Mouse (Mus musculus) forebrain, embryonic 16.5 days (tissue): Measurements from ENCODE around the gene Rdh16f2. TPM values are rescaled to one million over a fixed set of nuclear protein-coding genes. Genes with fewer than 3 reads are reported as not detected.
"Not testable (repeated sequence)": the region's sequence is repeated elsewhere in the genome, so short reads cannot be mapped to it uniquely, and the experiment has no call there.

ENCODE experiments used
- ATAC-seq: fragments of 200-750 bp; cut with Nextera tagmentation; 2 replicates; pipeline ENCODE4 v1.8.0; 2017; ENCODE audit warnings: mild to moderate bottlenecking, moderate library complexity
- H3K27ac ChIP-seq: fragments of 300-500 bp; sonication (generic); 2 replicates; pipeline ENCODE4 v1.5.1; 2014; ENCODE audit warnings: low read length, control low read depth
- H3K27me3 ChIP-seq: fragments of 300-500 bp; sonication (generic); replicated peaks from 2 replicates; pipeline ENCODE4 v1.6.1; 2014; ENCODE audit warnings: low read length; ENCODE audit not compliant: control insufficient read depth, insufficient read depth
- H3K36me3 ChIP-seq: fragments of 300-500 bp; sonication (generic); 2 replicates; pipeline ENCODE4 v1.6.1; 2014; ENCODE audit not compliant: control insufficient read depth, insufficient read depth
- H3K4me1 ChIP-seq: fragments of 300-500 bp; sonication (generic); replicated peaks from 2 replicates; pipeline ENCODE4 v1.6.1; 2014; ENCODE audit warnings: low read length; ENCODE audit not compliant: control insufficient read depth, insufficient read depth
- H3K4me2 ChIP-seq: fragments of 300-500 bp; sonication (generic); 2 replicates; pipeline ENCODE4 v1.6.1; 2014; ENCODE audit warnings: mild to moderate bottlenecking, low read length, control low read depth
- H3K4me3 ChIP-seq: fragments of 300-500 bp; sonication (generic); replicated peaks from 2 replicates; pipeline ENCODE4 v1.5.1; 2014; ENCODE audit warnings: mild to moderate bottlenecking, low read length, control low read depth
- H3K9ac ChIP-seq: fragments of 300-500 bp; sonication (generic); replicated peaks from 2 replicates; pipeline ENCODE4 v1.6.1; 2014; ENCODE audit warnings: low read depth, low read length, control low read depth
- H3K9me3 ChIP-seq: fragments of 300-500 bp; sonication (generic); 2 replicates; pipeline ENCODE4 v1.6.1; 2016; ENCODE audit warnings: low read length; ENCODE audit not compliant: control insufficient read depth
- WGBS: fragments of 180-500 bp; shearing (Covaris S2); extraction: QIAGEN DNeasy Blood & Tissue Kit; methylation state at CpG from one replicate; pipeline ENCODE4 v1.1.7; 2014; 5-methylcytosine and 5-hydroxymethylcytosine counted together
- polyA plus RNA-seq: library from polyadenylated mRNA; unstranded; fragments of >200 nt; fragmentation: Nextera tagmentation; extraction: Ambion mirVana; gene quantifications from 2 replicates; pipeline ENCODE4 v1.2.1, GENCODE M21; 2015

Gene Rdh16f2
- polyA plus RNA-seq, 1 experiment from 2014 or later: not detected

DNA sequence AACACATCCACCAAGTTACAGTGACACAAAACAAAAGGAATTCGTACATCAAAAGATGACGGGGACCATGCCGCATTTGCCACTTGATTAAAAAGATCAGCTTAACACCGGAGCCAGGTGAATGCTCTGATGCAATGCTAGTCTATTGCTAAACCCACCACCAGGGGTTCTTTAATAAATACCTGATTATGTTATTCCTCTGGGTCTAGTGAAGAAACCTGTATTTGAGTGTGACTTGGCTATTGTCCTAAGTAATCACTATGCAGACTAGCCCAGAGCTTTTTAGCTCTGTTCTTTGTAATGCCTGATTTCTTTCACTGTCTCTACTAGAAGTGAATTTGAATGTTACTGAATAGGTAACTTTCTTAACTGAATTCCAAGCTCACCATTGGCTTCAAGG lies 14.8 kb downstream of the Rdh16f2 start:
- no peak overlapping the region for H3K27ac ChIP-seq
- H3K9me3 ChIP-seq: no peaks in the 10 kb centered on the region
- H3K4me3 ChIP-seq: no peak overlapping the region
- H3K9ac ChIP-seq: no peak overlapping the region
- H3K27me3 ChIP-seq: no peaks in the 10 kb centered on the region
- no peaks in the 10 kb centered on the region for H3K4me1 ChIP-seq
- 68% methylated on average over 4 of the region's 4 CpGs for WGBS
- no peak for ATAC-seq
- H3K36me3 ChIP-seq: no peaks in the 10 kb centered on the region
- no peak overlapping the region for H3K4me2 ChIP-seq

DNA sequence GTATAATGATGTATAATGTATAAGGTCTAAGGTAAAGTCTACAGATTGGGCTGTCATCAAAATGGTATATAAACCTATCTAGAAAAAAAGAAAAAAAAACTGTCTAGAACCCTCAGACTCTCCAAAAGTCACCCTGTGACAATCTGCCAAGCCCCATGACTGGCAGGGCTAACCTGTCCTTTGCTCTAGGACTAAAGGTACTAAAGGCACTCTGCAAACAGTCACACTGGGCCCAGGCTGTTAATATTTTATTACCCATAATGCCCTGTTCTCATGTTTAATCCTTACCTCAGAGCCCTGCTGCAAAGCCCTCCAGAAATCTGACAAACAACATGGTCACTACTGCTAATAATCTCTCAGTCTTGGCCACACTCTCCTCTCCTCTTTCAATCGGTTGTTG lies 20.3 kb downstream of the Rdh16f2 start:
- H3K9me3 ChIP-seq: no peaks in the 10 kb centered on the region
- no peak overlapping the region for H3K27ac ChIP-seq
- no peaks in the 10 kb centered on the region for H3K27me3 ChIP-seq
- H3K4me2 ChIP-seq: no peak overlapping the region
- no peak for ATAC-seq
- H3K4me1 ChIP-seq: no peaks in the 10 kb centered on the region
- no peak overlapping the region for H3K4me3 ChIP-seq
- no peak overlapping the region for H3K9ac ChIP-seq
- 76% methylated on average over 1 of the region's 1 CpGs for WGBS
- H3K36me3 ChIP-seq: no peaks in the 10 kb centered on the region

DNA sequence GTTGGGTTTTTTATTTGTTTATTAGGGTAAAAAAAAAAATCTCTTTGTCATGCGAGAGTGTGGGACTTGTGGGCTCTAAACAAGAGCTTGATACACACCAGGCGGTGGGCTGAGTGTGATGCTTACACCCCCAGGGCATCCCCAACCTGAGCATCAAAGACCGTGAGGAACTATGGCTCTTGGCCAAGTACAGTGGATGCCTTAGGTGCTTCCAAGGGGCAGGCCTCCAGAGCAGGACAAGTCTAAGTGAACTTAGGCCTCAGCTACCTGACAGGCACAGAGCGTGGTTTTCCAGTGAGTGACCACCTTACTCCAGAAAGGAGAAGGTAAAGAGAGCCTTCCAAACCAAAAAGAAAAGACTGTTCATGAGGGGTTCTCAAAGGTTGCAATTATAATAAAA lies 20.7 kb downstream of the Rdh16f2 start:
- ATAC-seq: no peak
- H3K27ac ChIP-seq: no peak overlapping the region
- no peaks in the 10 kb centered on the region for H3K27me3 ChIP-seq
- H3K4me1 ChIP-seq: no peaks in the 10 kb centered on the region
- no peak overlapping the region for H3K9ac ChIP-seq
- H3K4me2 ChIP-seq: no peak overlapping the region
- H3K36me3 ChIP-seq: no peaks in the 10 kb centered on the region
- H3K9me3 ChIP-seq: no peaks in the 10 kb centered on the region
- WGBS: 73% methylated on average over 4 of the region's 4 CpGs
- H3K4me3 ChIP-seq: no peak overlapping the region

DNA sequence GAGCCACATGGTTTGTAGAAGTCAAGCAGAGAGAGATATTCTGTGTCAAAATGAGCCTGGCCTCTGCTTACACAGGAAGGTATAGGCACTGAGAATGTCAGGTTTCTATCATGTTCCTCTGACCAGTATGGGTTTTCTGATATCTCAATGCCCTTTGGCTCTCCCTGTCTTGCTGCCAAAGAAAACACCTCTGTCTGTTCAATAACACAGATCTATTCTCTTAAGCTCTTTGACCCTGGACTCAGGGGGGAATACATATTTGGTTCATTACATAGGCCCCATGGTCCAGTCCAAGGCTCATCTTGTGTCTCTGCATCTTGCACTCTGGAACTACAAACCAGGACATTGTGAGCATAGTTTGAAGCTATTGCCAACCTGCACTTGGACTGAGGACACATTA lies 22.3 kb downstream of the Rdh16f2 start, which contains the start of gene Rdh7:
TSS of gene Rdh7 (minus strand) at position 213 of the 400 bp plus-strand sequence.
- H3K27ac ChIP-seq: no peak within 1 kb of the TSS
- ATAC-seq: no peak

DNA sequence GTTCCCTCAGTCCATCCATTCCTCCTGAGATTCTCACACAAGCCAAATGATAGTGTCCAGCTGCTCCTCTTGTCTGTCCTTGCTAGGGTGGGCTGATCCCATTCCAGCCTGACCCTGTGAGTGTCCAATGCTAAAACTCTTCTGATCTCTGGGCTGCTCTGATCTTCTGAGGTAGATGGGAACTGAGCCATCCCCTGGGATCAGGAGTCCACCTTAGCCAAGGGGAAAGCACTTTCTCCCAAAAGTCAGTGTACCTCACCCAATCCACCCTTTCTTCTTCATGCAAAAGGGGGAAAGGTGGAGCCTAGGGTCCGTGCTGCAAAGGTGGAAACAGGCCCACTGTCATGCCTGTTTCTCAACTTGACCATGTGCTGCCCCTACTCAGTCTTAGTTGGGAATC lies 25.2 kb downstream of the Rdh16f2 start:
- WGBS: 76% methylated on average over 1 of the region's 1 CpGs
- Histone ChIP-seq H3K36me3 (no peaks in the 10 kb centered on the region), H3K9ac (no peak overlapping the region), H3K9me3 (no peaks in the 10 kb centered on the region), H3K27ac (no peak overlapping the region), H3K4me2 (no peak overlapping the region), H3K27me3 (no peaks in the 10 kb centered on the region), H3K4me3 (no peak overlapping the region), H3K4me1 (no peaks in the 10 kb centered on the region)
- no peak for ATAC-seq

More for the DNA sequence above, 22.3 kb downstream of the Rdh16f2 start, which contains the start of gene Rdh7:
- Histone ChIP-seq H3K27me3 (no peaks in the 10 kb centered on the region), H3K9ac (no peak within 1 kb of the TSS), H3K4me1 (no peaks in the 10 kb centered on the region), H3K4me2 (no peak within 1 kb of the TSS), H3K4me3 (no peak within 1 kb of the TSS), H3K9me3 (no peaks in the 10 kb centered on the region), H3K36me3 (no peaks in the 10 kb centered on the region)

DNA sequence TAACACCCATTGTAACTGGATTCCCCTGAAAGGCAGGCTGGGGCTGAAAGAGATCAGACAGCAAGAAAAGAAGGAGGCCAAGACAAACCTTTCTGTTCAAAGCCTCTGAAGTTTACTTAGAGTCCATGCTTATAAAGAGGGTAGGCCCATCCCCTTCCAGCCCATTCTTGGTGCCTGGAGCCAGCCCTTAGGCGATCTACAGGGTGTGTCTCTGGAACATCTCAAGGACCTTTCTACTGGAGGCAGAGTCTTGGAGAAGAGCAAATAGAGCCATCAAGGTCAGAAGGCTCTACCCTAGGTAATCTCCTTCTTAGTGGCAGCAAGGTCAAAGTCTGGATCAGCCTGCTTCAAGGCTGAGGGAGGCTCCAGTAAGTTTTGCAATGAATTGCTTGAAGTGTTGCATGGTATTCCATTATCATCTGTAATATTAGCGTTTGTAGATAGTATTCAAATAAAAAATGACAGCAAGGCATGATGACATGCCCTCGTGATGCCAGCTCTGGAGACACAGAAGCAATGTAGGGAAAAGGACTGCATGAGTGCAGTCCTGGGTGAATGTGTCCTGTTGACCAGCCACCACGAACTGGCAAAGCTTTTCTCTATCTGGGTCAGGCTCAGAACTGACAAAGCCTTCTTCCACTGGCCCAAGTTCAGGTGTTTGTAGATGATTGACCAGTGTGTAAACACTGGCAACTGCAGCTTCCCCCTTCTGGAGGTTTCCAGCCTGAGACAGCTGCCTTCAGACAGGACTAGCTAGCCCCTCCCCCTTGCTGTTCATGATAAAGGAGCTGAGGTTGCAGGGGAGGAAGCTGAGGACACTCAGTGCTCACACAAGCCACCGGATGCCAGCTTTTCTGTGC lies 27.1 kb downstream of the Rdh16f2 start:
- not testable (repeated sequence) for H3K36me3 ChIP-seq, ATAC-seq, H3K9ac ChIP-seq, H3K27me3 ChIP-seq, H3K9me3 ChIP-seq, H3K4me3 ChIP-seq, H3K4me2 ChIP-seq, H3K4me1 ChIP-seq, H3K27ac ChIP-seq
- whole genome bisulfite sequencing: 70% methylated on average over 5 of the region's 5 CpGs

DNA sequence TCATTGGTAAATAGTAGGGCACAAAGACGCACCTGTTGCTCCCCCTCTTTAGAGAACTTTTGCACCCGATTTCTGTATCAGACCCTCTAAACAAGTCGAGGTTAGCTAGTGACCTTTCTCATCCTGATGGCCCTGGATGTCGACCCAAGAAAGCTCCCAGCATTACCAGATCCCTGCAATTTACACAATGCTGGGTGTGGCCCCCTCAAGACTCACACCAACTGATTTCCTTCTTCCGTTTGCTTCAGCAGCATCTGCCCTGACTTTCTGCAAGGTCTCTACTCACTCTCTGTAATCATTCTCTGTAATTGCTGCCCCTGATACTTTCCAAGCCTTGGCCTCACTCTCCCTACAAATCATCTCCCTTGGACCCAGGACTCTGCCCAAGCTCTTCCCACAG lies 30.4 kb downstream of the Rdh16f2 start:
- Histone ChIP-seq H3K4me2 (no peak overlapping the region), H3K9me3 (no peaks in the 10 kb centered on the region), H3K27me3 (no peaks in the 10 kb centered on the region), H3K4me3 (no peak overlapping the region), H3K36me3 (no peaks in the 10 kb centered on the region), H3K9ac (no peak overlapping the region), H3K27ac (no peak overlapping the region), H3K4me1 (no peaks in the 10 kb centered on the region)
- no peak for ATAC-seq
- WGBS: 76% methylated on average over 5 of the region's 5 CpGs

DNA sequence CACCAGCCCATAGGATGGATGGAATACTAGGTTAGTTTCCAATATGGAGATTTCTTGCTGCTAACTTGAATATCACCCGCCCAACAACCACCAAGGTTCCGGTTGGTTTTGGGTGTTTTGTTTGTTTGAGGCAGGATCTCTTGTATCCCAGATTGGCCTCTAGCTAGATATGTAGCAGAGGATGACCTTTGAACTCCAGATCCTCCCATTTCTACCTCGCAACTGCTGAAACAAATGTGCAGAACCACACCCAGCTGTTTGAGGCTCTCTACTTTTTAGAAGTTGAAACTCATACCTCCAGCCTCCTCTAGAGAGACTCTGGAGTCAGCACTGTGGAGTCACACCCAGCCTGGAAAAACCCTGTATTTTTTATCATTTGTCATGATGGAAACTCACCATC lies 31.2 kb downstream of the Rdh16f2 start:
- no peak overlapping the region for H3K27ac ChIP-seq
- ATAC-seq: no peak
- H3K4me2 ChIP-seq: no peak overlapping the region
- WGBS: 87% methylated on average over 3 of the region's 3 CpGs
- no peaks in the 10 kb centered on the region for H3K4me1 ChIP-seq
- H3K36me3 ChIP-seq: no peaks in the 10 kb centered on the region
- H3K9ac ChIP-seq: no peak overlapping the region
- no peak overlapping the region for H3K4me3 ChIP-seq
- no peaks in the 10 kb centered on the region for H3K9me3 ChIP-seq
- no peaks in the 10 kb centered on the region for H3K27me3 ChIP-seq

DNA sequence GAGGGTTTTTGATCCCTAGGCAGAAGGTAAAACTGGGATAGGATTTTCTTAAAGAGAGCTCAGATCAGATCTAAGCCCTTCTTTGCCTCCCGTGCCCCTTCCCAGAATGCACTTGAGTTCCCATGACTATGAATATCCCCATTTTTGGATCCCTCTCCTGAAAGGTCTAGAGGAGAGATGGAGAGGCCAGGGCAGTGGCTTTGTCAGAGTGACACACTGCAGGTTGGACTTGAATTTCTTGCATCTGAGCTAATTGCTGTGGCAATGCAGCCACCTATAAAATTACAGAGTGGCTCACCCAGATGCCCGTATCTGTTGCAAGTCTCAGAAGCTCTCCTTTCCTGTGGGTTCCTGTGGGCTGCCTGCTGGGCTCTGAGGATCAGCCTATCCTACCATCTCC lies 31.9 kb downstream of the Rdh16f2 start, which contains the start of gene Sdr9c7:
TSS of gene Sdr9c7 (plus strand) at position 301 of the 400 bp plus-strand sequence.
- ATAC-seq: no peak
- no peaks in the 10 kb centered on the region for H3K4me1 ChIP-seq
- H3K36me3 ChIP-seq: no peaks in the 10 kb centered on the region
- no peak within 1 kb of the TSS for H3K27ac ChIP-seq
- H3K27me3 ChIP-seq: no peaks in the 10 kb centered on the region
- H3K9ac ChIP-seq: no peak within 1 kb of the TSS
- 77% methylated on average over 2 of the region's 2 CpGs for WGBS
- no peak within 1 kb of the TSS for H3K4me3 ChIP-seq
- no peak within 1 kb of the TSS for H3K4me2 ChIP-seq
- H3K9me3 ChIP-seq: no peaks in the 10 kb centered on the region
